Mouse (Mus musculus) inflammation-experienced regulatory T-cells, adult 6 months (primary cell): Measurements from ENCODE around the gene Dync1h1. TPM values are rescaled to one million over a fixed set of nuclear protein-coding genes. Genes with fewer than 3 reads are reported as not detected.
A peak's percentile ranks its signal among the peaks of the same experiment; 100 is the strongest.
"Not testable (repeated sequence)": the region's sequence is repeated elsewhere in the genome, so short reads cannot be mapped to it uniquely, and the experiment has no call there.

ENCODE experiments used
- ATAC-seq: one replicate; pipeline ENCODE4 v1.8.0; 2017
- polyA plus RNA-seq, 3 experiments: library from polyadenylated mRNA; unstranded; fragments of 100-300 nt; shearing (Covaris generic); gene quantifications; one replicate each; pipeline ENCODE4 v1.2.1; 2017

The Dync1h1 gene
- polyA plus RNA-seq, 3 experiments from 2014 or later = 32.4 to 52.5 (median 48.5) TPM

GRCm38 (mm10) chr12:110696173-110696974, 95.1 kb downstream of the Dync1h1 start:
- ATAC-seq = peak; percentile 75

- no peak for ATAC-seq
These were observed 95.7 kb downstream of the Dync1h1 start for GRCm38 (mm10) chr12:110696975-110697400.

GRCm38 (mm10) chr12:110697457-110697856, 96.2 kb downstream of the Dync1h1 start:
- no peak for ATAC-seq

GRCm38 (mm10) chr12:110698080-110698479, 96.8 kb downstream of the Dync1h1 start:
- ATAC-seq = no peak

DNA sequence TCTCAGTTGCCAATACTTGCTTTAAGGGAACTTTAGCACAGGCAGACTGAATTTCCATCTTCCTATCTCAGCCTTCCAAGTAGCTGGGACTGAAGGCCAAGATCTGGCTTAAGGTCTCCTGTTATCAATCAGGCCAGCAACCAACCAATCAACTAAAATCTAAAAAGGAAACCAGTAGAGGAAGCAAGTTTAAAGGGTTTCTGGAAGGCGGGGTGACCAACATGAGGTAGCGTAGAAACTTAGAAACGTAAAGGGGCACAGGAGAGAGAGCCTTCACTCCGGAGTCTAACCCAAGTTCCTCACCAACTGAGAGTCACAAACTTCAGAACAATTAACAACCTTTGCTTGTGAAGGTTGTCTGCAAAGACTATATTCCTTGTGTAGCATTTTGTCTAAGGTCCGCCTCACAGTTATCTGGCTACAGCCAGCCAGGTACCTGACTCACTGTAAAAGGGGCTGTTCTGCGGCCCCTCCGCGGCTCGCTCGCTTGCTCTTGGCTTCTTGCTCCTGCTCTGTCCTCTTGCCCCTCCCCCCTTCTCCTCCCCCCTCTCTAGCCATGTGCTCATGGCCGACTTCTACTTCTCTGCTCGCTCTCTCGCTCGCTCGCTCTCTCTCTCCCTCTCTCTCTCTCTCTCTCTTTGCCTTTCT, 97.4 kb downstream of the Dync1h1 start:
- ATAC-seq = no peak

GRCm38 (mm10) chr12:110699171-110699547, 97.9 kb downstream of the Dync1h1 start:
- no peak for ATAC-seq

DNA sequence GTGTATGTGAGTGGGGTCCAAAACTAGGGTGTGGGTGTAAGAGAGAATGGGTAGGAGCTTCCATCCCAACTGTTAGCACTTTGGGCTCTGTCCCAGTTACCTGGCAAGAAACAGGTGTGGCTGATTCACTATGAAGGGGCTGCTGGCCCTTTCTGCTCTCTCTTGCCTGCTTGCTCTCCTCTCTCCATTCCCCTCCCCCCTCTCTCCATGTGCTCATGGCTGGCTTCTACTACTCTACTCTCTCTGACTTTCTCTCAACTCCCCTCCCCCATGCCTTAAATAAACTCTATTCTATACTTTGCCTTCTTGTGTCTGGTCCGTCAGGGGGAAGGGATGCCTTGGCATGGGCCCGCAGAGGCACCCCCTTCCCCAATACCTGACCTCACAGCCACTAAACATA, 99.5 kb downstream of the Dync1h1 start:
- ATAC-seq = no peak

DNA sequence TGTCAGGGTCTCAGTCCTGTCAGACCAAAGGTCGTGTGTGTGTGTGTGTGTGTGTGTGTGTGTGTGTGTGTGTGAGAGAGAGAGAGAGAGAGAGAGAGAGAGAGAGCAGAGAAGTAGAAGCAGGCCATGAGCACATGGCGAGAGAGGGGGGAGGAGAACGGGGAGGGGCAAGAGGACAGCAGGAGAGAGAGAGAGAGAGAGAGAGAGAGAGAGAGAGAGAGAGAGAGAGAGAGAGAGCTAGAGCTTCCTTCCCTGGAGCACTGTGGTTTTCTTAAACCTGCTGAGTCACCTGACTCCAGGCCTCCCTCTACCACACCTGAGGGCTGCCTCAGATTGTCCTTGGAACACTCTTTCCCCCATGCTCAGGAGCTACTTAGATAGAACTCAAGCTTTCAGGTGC, 100.1 kb downstream of the Dync1h1 start:
- ATAC-seq = not testable (repeated sequence)

GRCm38 (mm10) chr12:110702556-110702955, 101.3 kb downstream of the Dync1h1 start, which contains the start of gene Hsp90aa1:
Hsp90aa1 (minus strand) TSS chr12:110702728.
- ATAC-seq = no peak

DNA sequence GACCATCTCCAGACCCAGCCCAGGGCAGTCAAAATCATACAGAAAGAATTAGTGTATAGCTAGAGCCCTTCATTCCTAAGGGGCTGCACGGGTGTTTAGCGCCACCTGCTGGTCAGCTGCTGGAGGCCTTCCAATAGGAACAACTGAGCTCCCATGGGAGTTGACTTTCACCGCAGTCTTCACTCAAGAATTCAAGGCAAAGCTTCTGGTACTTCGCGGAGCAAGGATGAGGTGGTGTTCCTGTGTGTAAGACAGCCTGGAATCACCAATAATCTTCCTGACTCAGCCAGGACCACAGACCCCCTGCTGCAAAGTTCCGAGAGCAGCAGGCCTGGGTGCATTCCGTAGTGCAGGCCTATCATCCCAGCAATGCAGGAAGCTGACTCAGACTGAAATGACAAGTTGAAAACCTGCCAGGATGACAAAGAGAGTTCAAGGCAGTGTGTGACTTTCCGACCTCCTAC, 101.8 kb downstream of the Dync1h1 start:
- peak; percentile 72 for ATAC-seq

- no peak for ATAC-seq
These were observed 102.4 kb downstream of the Dync1h1 start for GRCm38 (mm10) chr12:110703682-110704081.

DNA sequence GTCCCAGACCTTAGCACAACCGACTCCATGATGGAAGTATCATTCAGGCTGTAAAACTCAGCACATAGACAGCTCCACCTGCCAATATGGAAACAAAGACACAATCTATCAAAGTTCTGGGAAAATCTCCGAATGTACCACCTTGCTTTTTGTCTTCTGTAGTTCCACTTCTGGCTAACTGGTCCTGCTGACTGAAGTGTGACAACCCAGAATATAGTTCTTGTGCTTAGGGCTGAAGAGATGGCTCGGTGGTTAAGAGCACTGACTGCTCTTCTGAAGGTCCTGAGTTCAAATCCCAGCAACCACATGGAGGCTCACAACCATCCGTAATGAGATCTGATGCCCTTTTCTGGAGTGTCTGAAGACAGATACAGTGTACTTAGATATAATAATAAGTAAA, 104.2 kb downstream of the Dync1h1 start:
- not testable (repeated sequence) for ATAC-seq

GRCm38 (mm10) chr12:110706337-110707231, 105.3 kb downstream of the Dync1h1 start:
- peak; percentile 52 for ATAC-seq

DNA sequence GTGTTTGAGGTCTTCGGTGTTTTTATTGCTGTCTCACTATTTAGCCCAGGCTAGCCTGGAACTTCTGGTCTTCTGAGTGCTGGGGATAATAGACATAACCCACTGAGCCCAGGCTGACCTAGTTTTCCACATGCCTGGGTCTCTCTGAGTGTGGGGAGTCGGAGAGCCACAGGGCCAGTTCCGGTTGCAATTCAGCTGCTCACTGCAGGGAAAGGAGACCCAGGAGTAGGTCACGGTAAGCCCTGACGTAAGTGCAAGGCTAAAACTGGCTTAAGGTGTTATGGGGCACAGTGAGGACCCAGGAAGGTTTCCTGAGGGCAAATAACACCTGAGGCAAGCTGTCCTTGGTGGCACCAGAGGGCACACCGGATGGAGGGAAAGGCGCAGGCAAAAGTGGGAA, 106.2 kb downstream of the Dync1h1 start:
- ATAC-seq = no peak

- no peak for ATAC-seq
These were observed 110.0 kb downstream of the Dync1h1 start for GRCm38 (mm10) chr12:110711270-110711669.

GRCm38 (mm10) chr12:110713784-110714183, 112.5 kb downstream of the Dync1h1 start:
- ATAC-seq = no peak

- no peak for ATAC-seq
These were observed 113.0 kb downstream of the Dync1h1 start for GRCm38 (mm10) chr12:110714215-110714614.

- no peak for ATAC-seq
These were observed 114.8 kb downstream of the Dync1h1 start for GRCm38 (mm10) chr12:110716004-110716403.
